Mouse (Mus musculus): ENCODE data around the gene Fat4.

DNA sequence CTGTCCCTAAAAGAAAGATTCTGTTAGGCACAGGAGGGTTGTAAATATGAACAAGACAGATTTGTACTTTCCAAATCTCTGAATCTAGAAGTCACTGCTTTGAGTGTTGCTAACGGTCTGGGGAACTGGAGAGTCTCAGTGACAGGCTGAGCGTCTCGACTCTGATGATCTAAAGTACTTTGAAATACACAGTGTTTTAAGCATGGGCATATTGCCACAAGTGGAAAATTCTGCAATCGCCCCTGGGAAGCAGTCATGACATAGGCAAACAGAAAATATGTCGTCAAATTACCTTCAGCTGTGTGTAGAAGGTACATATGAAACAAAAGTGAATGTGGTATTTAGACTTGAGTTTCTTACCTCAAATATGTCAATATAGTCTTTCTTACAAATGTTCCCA lies 51.4 kb downstream of the Fat4 start:
- TF ChIP-seq CTCF (IDR thresholded peaks at IDR 0.05; ENCODE audit: control insufficient read depth, insufficient read depth, insufficient replicate concordance, low read depth, low read length) (no peak), POLR2A (IDR thresholded peaks at IDR 0.05; ENCODE audit: control insufficient read depth, low read depth, low read length) (no peak)
